In genomic region chr9:46235596-46235648, GRCm38 (mm10) we compare ENCODE assay signal across 26 mouse cellular contexts. TPM values are rescaled to one million over a fixed set of nuclear protein-coding genes. Genes with fewer than 3 reads are reported as not detected.
DNase-seq lines count a peak whose midpoint lies in the region; ATAC-seq and TF ChIP-seq lines count a peak whose summit lies in the region.
"Had no signal": no experiment of that assay in that cellular context is flagged by ENCODE, and none has a peak within 500 bp of the region (broad histone marks: within the 10 kb centered on the region; RNA-seq: fewer than 3 reads in every experiment).

Apoc3 (minus strand) TSS chr9:46235636.

- no peak for TF ChIP-seq EP300 in liver, postnatal 0 days (IDR thresholded peaks at IDR 0.05; ENCODE audit: low read depth)

- no peak for ATAC-seq in forebrain, embryonic 15.5 days (replicated peaks)
- no peak for ATAC-seq in intestine, embryonic 16.5 days
- ATAC-seq in liver, postnatal 0 days, result no peak
- ATAC-seq: forebrain, embryonic 14.5 days; midbrain, embryonic 13.5 days had no signal

- H3K27ac ChIP-seq in forebrain, embryonic 10.5 days, result peak within 1 kb of the TSS; percentile 46
- no peak within 1 kb of the TSS for H3K27ac ChIP-seq in forebrain, embryonic 15.5 days (replicated peaks)
- H3K27ac ChIP-seq in bone marrow, adult 2 months (ENCODE audit: control insufficient read depth, insufficient read depth, low read depth, low read length, poor library complexity), result no peak within 1 kb of the TSS
- peak within 1 kb of the TSS; percentile 92 for H3K27ac ChIP-seq in intestine, embryonic 16.5 days (ENCODE audit: low read length)
- peak within 1 kb of the TSS; percentile 84 for H3K27ac ChIP-seq in liver, postnatal 0 days (ENCODE audit: low read depth)
- H3K27ac ChIP-seq: hindbrain, embryonic 13.5 days; kidney, embryonic 15.5 days; limb, embryonic 13.5 days; midbrain, embryonic 13.5 days had no signal

- no peak for TF ChIP-seq CTCF in bone marrow, adult 2 months (IDR thresholded peaks at IDR 0.05; ENCODE audit: control insufficient read depth, insufficient read depth, low read length)
- TF ChIP-seq CTCF in liver, postnatal 0 days (IDR thresholded peaks at IDR 0.05; ENCODE audit: low read depth), result no peak

- DNase-seq in forebrain, embryonic 10.5 days (ENCODE audit: extremely low spot score, low spot score), result no peak
- no peak for DNase-seq in liver, postnatal 0 days
- no peak for DNase-seq in gastrocnemius, adult 18-20 months (ENCODE audit: low spot score)
- no peak for DNase-seq in thymus, postnatal 4 days
- DNase-seq: embryo, embryonic 11 days; gastrocnemius, postnatal 25 days; heart, adult 18-20 months; heart, postnatal 10 days; lung, embryonic 14.5 days; right cerebral cortex, postnatal 14 days; spleen, adult 18-20 months; thymus, adult 18-20 months; thymus, postnatal 36 days had no signal

- no peaks in the 10 kb centered on the region for H3K9me3 ChIP-seq in forebrain, embryonic 10.5 days
- H3K9me3 ChIP-seq in forebrain, embryonic 15.5 days, result no peaks in the 10 kb centered on the region
- no peaks in the 10 kb centered on the region for H3K9me3 ChIP-seq in intestine, embryonic 16.5 days (ENCODE audit: control insufficient read depth, low read length)
- no peaks in the 10 kb centered on the region for H3K9me3 ChIP-seq in liver, postnatal 0 days (ENCODE audit: low read length)
- H3K9me3 ChIP-seq: heart, embryonic 12.5 days; hindbrain, embryonic 13.5 days; kidney, embryonic 15.5 days; limb, embryonic 13.5 days; midbrain, embryonic 13.5 days had no signal

- H3K4me2 ChIP-seq in forebrain, embryonic 15.5 days (replicated peaks), result no peak within 1 kb of the TSS
- H3K4me2 ChIP-seq in intestine, embryonic 16.5 days (ENCODE audit: low read depth, low read length), result peak within 1 kb of the TSS; percentile 44
- peak within 1 kb of the TSS; percentile 57 for H3K4me2 ChIP-seq in liver, postnatal 0 days (ENCODE audit: low read depth, low read length)
- H3K4me2 ChIP-seq: heart, embryonic 12.5 days; hindbrain, embryonic 13.5 days; kidney, embryonic 15.5 days; limb, embryonic 13.5 days; lung, embryonic 14.5 days; midbrain, embryonic 13.5 days had no signal

- TF ChIP-seq POLR2A in bone marrow, adult 2 months (IDR thresholded peaks at IDR 0.05; ENCODE audit: borderline replicate concordance, control insufficient read depth, low read depth, low read length), result no peak

- no peaks in the 10 kb centered on the region for H3K36me3 ChIP-seq in forebrain, embryonic 10.5 days (replicated peaks)
- no peaks in the 10 kb centered on the region for H3K36me3 ChIP-seq in forebrain, embryonic 15.5 days
- no peaks in the 10 kb centered on the region for H3K36me3 ChIP-seq in intestine, embryonic 16.5 days (ENCODE audit: control insufficient read depth, insufficient read depth, low read length)
- no peaks in the 10 kb centered on the region for H3K36me3 ChIP-seq in liver, postnatal 0 days (replicated peaks; ENCODE audit: insufficient read depth, low read length)
- H3K36me3 ChIP-seq: heart, embryonic 12.5 days; hindbrain, embryonic 13.5 days; kidney, embryonic 15.5 days; limb, embryonic 13.5 days; midbrain, embryonic 13.5 days had no signal

- H3K27me3 ChIP-seq in forebrain, embryonic 10.5 days (ENCODE audit: poor library complexity, severe bottlenecking), result peaks cover 19% of the 10 kb centered on the region
- H3K27me3 ChIP-seq in forebrain, embryonic 15.5 days, result no peaks in the 10 kb centered on the region
- no peaks in the 10 kb centered on the region for H3K27me3 ChIP-seq in intestine, embryonic 16.5 days (replicated peaks; ENCODE audit: control insufficient read depth, insufficient read depth, low read length)
- H3K27me3 ChIP-seq in liver, postnatal 0 days (ENCODE audit: insufficient read depth, low read length), result no peaks in the 10 kb centered on the region
- H3K27me3 ChIP-seq: limb, embryonic 13.5 days had no signal

- H3K9ac ChIP-seq in forebrain, embryonic 15.5 days (replicated peaks), result no peak within 1 kb of the TSS
- H3K9ac ChIP-seq in intestine, embryonic 16.5 days (ENCODE audit: low read depth, low read length), result peak within 1 kb of the TSS; percentile 62
- peak within 1 kb of the TSS; percentile 51 for H3K9ac ChIP-seq in liver, postnatal 0 days (replicated peaks)
- H3K9ac ChIP-seq: heart, embryonic 12.5 days; kidney, embryonic 15.5 days; limb, embryonic 13.5 days; lung, embryonic 14.5 days; midbrain, embryonic 13.5 days had no signal

- no peak within 1 kb of the TSS for H3K4me3 ChIP-seq in forebrain, embryonic 10.5 days
- H3K4me3 ChIP-seq in forebrain, embryonic 15.5 days, result no peak within 1 kb of the TSS
- H3K4me3 ChIP-seq in bone marrow, adult 2 months (replicated peaks; ENCODE audit: control insufficient read depth, low read depth, low read length), result no peak within 1 kb of the TSS
- peak within 1 kb of the TSS; percentile 30 for H3K4me3 ChIP-seq in intestine, embryonic 16.5 days (ENCODE audit: low read length)
- H3K4me3 ChIP-seq in liver, postnatal 0 days (ENCODE audit: low read depth, low read length), result peak within 1 kb of the TSS; percentile 15; the same call in 1 of the 2 replicates
- H3K4me3 ChIP-seq: heart, embryonic 12.5 days; hindbrain, embryonic 13.5 days; kidney, embryonic 15.5 days; limb, embryonic 13.5 days; midbrain, embryonic 13.5 days had no signal

- peaks cover 16% of the 10 kb centered on the region for H3K4me1 ChIP-seq in forebrain, embryonic 10.5 days
- peaks cover 2% of the 10 kb centered on the region for H3K4me1 ChIP-seq in forebrain, embryonic 15.5 days
- H3K4me1 ChIP-seq in bone marrow, adult 2 months (ENCODE audit: control insufficient read depth, insufficient read depth, low read length), result no peaks in the 10 kb centered on the region
- peaks cover 17% of the 10 kb centered on the region for H3K4me1 ChIP-seq in intestine, embryonic 16.5 days (ENCODE audit: control insufficient read depth, insufficient read depth, low read length)
- H3K4me1 ChIP-seq in liver, postnatal 0 days (ENCODE audit: insufficient read depth), result peaks cover 12% of the 10 kb centered on the region

RNA-seq across cellular contexts. Expression of gene Apoc3, which starts in this region (rescaled TPM):
- polyA plus RNA-seq in forebrain, embryonic 10.5 days (2016; fragmentation: Nextera tagmentation; extraction: Ambion mirVana), result not detected in 2 replicates
- not detected in 2 replicates for polyA plus RNA-seq in forebrain, embryonic 15.5 days (2015; fragmentation: Nextera tagmentation; extraction: Ambion mirVana)
- 15.5 and 47.2 TPM in 2 replicates for polyA plus RNA-seq in bone marrow, adult 2 months (2011; ENCODE audit: insufficient read depth, insufficient read length, low replicate concordance, missing spikeins)
- polyA plus RNA-seq in intestine, embryonic 16.5 days (2015; fragmentation: Nextera tagmentation; extraction: Ambion mirVana), result 590 and 929 TPM in 2 replicates
- 453 and 541 TPM in 2 replicates for polyA plus RNA-seq in liver, postnatal 0 days (2015; fragmentation: Nextera tagmentation; extraction: Ambion mirVana)
- 1 to 10 TPM in 1 of 2 experiments, not detected in 1; 1.8 TPM for total RNA-seq in gastrocnemius, adult 18-20 months (2021)
- total RNA-seq: ES-E14; heart, postnatal 10 days; megakaryocyte, adult 5-6 weeks; monocyte, adult 5-6 weeks had no signal
- polyA plus RNA-seq: embryonic facial prominence, embryonic 14.5 days; forebrain, embryonic 14.5 days; heart, embryonic 12.5 days; hindbrain, embryonic 13.5 days; limb, embryonic 13.5 days; lung, embryonic 14.5 days; midbrain, embryonic 13.5 days had no signal

Comparison
In these comparisons a context has a peak if more than half of its experiments do, and no peak if none do; other contexts are left out.
1. RNA of gene Apoc3 (polyA plus RNA-seq): 590 to 929 TPM in intestine, embryonic 16.5 days, 453 to 541 TPM in liver, postnatal 0 days and 15.5 to 47.2 TPM in bone marrow, adult 2 months; not detected in forebrain, embryonic 10.5 days and not detected in forebrain, embryonic 15.5 days; every median in the first group is over 10 times any median in the second.
2. H3K27ac ChIP-seq: peak in forebrain, embryonic 10.5 days (single experiment), intestine, embryonic 16.5 days (single experiment) and liver, postnatal 0 days (single experiment); none in forebrain, embryonic 15.5 days (single experiment) and bone marrow, adult 2 months (single experiment).
3. H3K4me3 ChIP-seq: peak in intestine, embryonic 16.5 days (single experiment) and liver, postnatal 0 days (single experiment); none in forebrain, embryonic 10.5 days (single experiment), forebrain, embryonic 15.5 days (single experiment) and bone marrow, adult 2 months (single experiment).